Mouse (Mus musculus): Measurements from ENCODE around the gene Sdhc. TPM values are rescaled to one million over a fixed set of nuclear protein-coding genes. Genes with fewer than 3 reads are reported as not detected.

Gene Sdhc
- 272 and 337 TPM in 2 replicates for polyA plus RNA-seq (2012; rRNA removed)

DNA sequence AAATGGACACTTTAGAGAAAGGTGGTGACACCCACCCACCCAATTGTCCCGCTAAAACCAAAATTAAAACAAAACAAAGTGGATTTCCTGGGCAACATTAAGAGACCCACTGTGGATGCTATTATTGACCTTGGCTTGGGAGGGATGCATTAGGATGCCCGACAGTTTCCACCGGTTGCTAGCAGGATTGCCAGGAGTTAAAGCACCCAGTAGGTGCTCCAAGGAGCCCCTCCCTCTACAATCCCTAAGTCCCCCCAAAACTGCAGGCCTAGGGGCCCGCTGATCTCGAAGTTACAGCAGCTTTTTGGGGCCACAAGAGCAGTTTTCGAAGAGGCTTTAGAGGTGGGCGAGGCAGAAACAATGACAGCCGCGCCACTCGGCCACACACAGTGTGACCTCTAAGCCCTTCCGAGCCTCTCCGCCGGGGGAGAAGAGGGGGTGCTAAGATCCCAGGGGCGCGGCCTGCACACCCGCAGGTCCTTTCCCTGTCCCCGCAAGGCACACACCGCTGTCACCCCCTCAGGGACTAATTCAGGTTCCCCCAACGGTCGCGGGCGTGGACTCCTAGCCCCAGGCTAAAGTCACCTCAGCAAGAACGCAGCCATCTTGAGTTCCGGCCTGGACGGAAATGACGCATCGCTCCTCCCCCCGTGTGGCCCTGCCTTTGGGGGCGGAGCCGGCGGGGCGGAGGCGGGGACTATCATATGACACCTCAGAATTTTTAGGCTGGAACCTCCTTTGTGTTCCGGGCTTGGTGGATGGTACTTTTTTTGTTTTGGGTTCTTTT lies at the start of gene Sdhc, which contains the start of gene Mpz:
Gene Sdhc (minus strand): TSS at position 630 of the 787 bp plus-strand sequence.
Gene Mpz (plus strand): TSS at position 738 of the 787 bp plus-strand sequence.
- TF ChIP-seq CTCF (IDR thresholded peaks at IDR 0.05; ENCODE audit: borderline replicate concordance, extremely low read depth, insufficient read depth, insufficient read length) = no peak
- peak; percentile 71; the same call in 1 of the 2 replicates for TF ChIP-seq POLR2A (IDR thresholded peaks at IDR 0.05; ENCODE audit: borderline replicate concordance, extremely low read depth, insufficient read depth, insufficient read length, poor library complexity, severe bottlenecking)
- peak; percentile 97 for DNase-seq (ENCODE audit: low read depth)

DNA sequence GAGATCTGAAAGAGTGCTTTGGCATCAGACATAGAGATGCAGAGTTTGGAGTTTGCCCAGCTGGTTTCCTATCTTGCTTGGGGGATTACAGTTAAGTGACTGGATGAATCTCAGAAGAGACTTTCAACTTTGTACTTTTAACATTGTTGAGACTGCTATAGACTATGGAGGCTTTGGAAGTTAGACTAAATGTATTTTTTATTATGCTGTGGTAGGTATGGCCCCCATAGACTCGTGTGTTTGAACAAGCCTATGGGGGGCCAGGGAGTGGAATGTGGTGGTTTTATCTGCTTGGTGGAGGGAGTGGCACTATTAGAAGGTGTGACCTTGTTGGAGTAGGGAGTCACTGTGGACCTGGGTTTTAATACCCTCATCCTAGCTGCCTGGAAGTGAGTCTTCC lies 49.1 kb upstream of the Sdhc start:
- TF ChIP-seq CTCF (IDR thresholded peaks at IDR 0.05; ENCODE audit: borderline replicate concordance, extremely low read depth, insufficient read depth, insufficient read length) (no peak), POLR2A (IDR thresholded peaks at IDR 0.05; ENCODE audit: borderline replicate concordance, extremely low read depth, insufficient read depth, insufficient read length, poor library complexity, severe bottlenecking) (no peak)
- no peak for DNase-seq (ENCODE audit: low read depth)

DNA sequence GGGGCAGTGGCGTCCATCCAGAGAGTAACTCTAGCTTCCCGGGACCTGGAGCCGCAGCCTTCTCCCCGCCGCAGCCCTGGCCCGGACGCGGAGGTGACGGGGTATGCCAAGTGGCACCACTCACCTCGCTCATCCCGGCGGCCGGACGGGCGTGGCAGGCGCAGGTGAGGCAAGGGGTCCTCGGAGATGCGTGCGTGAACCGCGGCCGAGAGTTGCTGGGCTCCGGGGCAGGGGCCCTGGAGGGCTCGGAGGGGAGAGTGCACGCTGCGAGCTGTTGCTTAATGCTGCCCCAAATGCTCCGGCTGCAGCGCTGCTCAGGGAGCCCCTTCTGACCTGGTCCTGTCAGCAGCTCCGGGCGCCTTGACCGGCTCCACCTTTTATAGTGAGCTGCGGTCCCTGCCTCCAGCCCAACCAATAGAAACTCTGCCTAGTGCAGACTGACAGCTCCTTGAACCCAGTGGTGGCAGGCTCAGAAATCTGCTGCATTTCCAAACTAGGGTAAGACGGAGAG lies 45.5 kb upstream of the Sdhc start, which contains the start of gene Pcp4l1:
Gene Pcp4l1 (minus strand): TSS at position 382 of the 511 bp plus-strand sequence.
- TF ChIP-seq POLR2A (IDR thresholded peaks at IDR 0.05; ENCODE audit: borderline replicate concordance, extremely low read depth, insufficient read depth, insufficient read length, poor library complexity, severe bottlenecking) (no peak), CTCF (IDR thresholded peaks at IDR 0.05; ENCODE audit: borderline replicate concordance, extremely low read depth, insufficient read depth, insufficient read length) (no peak)

DNA sequence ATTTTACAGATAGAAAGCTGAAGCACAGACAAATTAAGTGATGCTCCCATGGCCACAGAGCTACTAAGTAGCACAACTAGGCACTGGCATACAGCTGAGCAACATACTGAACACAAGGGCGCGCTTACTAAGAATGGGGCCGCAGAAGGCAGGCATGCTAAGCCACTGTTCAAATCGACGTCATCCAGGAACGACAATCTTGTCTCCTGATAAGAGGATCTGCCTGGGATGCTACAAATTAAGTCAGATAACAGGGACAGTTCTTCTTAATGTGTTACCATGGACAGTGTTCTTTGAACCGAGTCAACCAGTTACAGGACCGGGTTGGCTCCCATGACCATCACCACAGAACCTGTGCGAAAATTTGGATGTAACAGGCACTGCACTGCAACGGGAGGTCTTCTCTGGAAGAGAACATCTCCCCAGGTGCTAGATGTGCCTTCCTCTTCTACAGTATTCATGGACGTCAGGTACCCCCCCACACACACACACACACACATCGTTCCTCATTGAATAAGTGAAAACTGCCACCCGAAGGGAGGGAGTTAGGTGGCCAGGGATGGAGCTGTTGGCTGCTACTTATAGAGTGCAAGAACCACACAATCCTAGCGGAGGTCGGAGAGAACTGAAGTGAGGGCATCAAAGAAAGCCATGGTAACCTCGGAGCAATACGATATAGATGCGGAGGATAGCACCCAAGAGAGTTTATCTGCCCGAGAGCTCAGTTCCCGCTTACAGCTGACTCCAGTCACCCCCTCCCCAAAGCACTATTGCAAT lies 44.8 kb upstream of the Sdhc start:
- no peak for TF ChIP-seq CTCF (IDR thresholded peaks at IDR 0.05; ENCODE audit: borderline replicate concordance, extremely low read depth, insufficient read depth, insufficient read length)
- TF ChIP-seq POLR2A (IDR thresholded peaks at IDR 0.05; ENCODE audit: borderline replicate concordance, extremely low read depth, insufficient read depth, insufficient read length, poor library complexity, severe bottlenecking) = no peak
- DNase-seq (ENCODE audit: low read depth) = peak; percentile 23

More for the DNA sequence above, 45.5 kb upstream of the Sdhc start, which contains the start of gene Pcp4l1:
- DNase-seq (ENCODE audit: low read depth) = peak; percentile 84

DNA sequence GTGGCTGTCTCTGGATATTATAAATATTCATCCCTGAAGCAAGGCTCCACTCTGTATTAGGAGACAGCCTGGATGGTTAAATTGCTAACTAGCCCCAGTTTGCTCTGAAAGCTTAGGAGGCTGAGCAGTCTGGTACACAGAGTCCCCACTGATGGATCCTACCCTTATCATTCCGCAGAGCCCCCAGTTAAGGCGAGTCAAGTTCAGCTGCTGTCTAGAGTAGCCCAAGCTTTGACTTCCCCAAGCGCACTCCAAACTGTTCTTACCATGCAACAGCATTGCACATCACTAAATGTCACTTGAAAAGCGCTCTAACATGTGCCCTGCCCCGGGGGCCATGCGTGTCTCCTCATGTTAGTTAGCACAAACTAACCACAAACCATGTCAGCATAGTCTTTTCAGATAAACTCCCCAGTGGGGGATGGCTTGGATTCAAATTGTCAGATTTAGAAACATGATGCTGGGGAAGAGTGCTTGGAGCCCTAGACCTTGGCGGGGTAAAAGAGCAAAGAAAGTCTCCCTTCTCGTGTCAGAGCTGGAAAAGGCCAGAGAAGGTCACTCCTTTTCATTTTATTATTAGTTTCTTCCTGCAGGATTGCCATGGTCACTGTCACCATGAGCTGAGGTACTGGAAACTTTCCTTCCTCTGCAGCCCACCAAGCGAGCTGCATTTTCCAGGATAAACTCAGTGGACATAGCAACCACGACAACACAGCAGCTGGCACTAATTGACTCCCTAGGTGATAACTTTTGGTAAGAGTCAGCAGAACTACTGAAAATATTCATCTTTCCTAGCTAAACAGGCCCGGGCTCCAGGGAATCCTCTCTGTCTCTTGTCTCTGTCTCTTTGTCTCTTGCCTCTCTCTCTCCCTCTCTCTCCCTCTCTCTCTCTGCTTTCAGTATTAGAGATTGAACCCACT lies 43.8 kb upstream of the Sdhc start:
- DNase-seq (ENCODE audit: low read depth) = no peak
- TF ChIP-seq POLR2A (IDR thresholded peaks at IDR 0.05; ENCODE audit: borderline replicate concordance, extremely low read depth, insufficient read depth, insufficient read length, poor library complexity, severe bottlenecking) = no peak
- no peak for TF ChIP-seq CTCF (IDR thresholded peaks at IDR 0.05; ENCODE audit: borderline replicate concordance, extremely low read depth, insufficient read depth, insufficient read length)

DNA sequence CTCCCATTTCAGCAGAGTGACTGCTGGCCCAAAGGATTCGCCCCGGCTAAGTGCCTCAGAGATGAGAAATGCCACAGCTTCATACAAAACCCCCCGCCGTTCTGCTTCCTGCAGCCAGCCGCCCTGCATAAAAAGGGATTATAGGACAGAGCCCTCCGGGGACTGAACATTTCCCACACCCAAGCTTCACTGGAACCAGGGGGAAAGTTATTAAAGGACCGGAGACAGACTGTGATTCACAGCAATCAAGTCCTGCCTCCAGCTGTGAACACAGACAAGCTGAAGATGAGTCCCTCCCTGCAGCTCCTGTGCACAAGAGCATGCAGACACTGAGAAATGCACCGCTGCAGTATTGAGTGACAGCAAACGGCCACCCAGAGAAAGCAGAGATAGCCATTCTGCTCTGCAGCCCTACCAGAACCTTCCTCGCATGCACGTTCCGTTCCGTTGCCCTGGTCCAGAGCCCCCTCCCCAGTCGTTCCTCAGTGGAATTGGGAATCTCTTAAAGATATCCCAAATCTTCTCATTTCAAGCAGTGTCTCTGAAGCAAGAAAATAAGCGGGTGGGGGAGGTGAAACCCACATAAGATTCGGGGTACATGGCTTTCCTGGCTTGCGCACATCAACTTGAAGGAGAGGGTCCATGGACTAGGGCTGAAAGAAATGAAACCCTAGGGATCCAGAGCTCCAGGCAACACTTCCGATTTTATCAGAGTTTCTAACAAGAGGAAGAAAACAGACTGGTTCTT lies 42.9 kb upstream of the Sdhc start:
- TF ChIP-seq CTCF (IDR thresholded peaks at IDR 0.05; ENCODE audit: borderline replicate concordance, extremely low read depth, insufficient read depth, insufficient read length) (no peak), POLR2A (IDR thresholded peaks at IDR 0.05; ENCODE audit: borderline replicate concordance, extremely low read depth, insufficient read depth, insufficient read length, poor library complexity, severe bottlenecking) (no peak)
- DNase-seq (ENCODE audit: low read depth) = peak; percentile 77

DNA sequence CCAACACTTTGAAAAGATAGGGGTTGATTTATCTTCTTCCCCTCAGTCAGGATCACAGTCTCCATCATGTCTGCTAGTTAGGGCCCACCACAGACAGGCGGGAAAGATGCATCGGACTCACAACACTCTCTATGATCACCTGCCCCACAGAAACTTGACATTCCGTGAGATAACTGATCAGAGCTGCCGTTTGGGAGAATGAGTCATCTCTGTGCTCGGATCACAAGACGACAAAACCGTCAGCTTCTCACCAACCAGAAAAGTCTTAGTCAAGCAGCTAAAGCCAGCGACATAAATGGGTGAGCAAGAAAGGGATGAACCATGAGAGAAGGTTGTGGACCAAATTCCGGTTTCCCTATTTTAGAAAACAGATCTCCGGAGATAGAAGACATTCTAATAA lies 41.9 kb upstream of the Sdhc start:
- TF ChIP-seq POLR2A (IDR thresholded peaks at IDR 0.05; ENCODE audit: borderline replicate concordance, extremely low read depth, insufficient read depth, insufficient read length, poor library complexity, severe bottlenecking) = no peak
- TF ChIP-seq CTCF (IDR thresholded peaks at IDR 0.05; ENCODE audit: borderline replicate concordance, extremely low read depth, insufficient read depth, insufficient read length) = no peak
- no peak for DNase-seq (ENCODE audit: low read depth)

DNA sequence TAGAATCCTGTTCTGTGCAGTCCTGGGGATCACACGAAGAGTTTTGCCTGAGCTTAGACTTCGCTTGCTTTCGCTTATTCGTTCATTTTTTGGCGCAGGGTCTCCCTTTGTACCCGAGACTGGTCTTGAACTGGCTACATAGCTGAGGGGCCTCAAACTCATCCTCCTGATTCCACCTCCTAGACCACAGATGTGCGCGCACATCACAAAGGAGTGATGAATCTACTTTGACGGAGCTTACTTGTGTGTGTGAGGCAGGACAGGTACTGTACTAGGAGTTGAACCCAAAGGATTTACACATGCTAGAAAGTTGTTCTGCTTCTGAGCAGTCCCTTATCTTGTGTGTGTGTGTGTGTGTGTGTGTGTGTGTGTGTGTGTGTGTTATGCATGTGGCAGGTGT lies 40.4 kb upstream of the Sdhc start:
- TF ChIP-seq CTCF (IDR thresholded peaks at IDR 0.05; ENCODE audit: borderline replicate concordance, extremely low read depth, insufficient read depth, insufficient read length) = no peak
- TF ChIP-seq POLR2A (IDR thresholded peaks at IDR 0.05; ENCODE audit: borderline replicate concordance, extremely low read depth, insufficient read depth, insufficient read length, poor library complexity, severe bottlenecking) = no peak
- DNase-seq (ENCODE audit: low read depth) = no peak

DNA sequence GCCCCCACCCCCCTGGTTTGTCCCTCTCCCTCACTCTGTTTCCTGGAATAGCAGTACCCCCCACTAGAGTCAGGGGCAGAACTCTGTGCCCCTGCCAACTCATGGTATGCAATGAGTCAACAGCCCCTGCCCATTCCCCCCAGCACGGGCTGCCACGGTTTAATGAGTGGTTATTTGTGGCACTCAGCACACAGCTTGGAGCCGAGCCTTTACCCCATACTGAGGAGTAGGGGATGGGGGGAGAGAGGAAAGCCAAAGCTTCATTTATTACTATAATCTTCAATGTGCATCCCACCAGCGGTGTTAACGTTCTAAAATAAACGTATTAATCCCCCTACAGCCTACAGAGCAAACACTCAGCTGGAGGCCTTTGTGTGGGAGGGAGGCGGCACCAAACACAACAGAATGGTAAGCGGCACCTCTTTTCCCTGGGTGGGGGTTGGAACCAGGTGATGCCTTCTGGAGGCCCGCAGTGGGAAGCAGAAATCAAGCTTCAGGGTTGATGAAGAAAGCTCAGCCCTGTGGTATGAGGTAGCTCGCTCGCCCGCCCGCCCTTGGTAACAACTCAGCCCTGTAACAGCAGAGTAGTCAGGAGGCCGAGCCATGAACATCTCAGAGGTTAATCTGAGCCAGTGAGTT lies 39.2 kb upstream of the Sdhc start:
- TF ChIP-seq CTCF (IDR thresholded peaks at IDR 0.05; ENCODE audit: borderline replicate concordance, extremely low read depth, insufficient read depth, insufficient read length) = no peak
- peak; percentile 49 for DNase-seq (ENCODE audit: low read depth)

Measured in brain, embryonic 14.5 days (tissue).